Mouse (Mus musculus): ENCODE results near the gene Pomgnt2.

Pomgnt2 gene

DNA sequence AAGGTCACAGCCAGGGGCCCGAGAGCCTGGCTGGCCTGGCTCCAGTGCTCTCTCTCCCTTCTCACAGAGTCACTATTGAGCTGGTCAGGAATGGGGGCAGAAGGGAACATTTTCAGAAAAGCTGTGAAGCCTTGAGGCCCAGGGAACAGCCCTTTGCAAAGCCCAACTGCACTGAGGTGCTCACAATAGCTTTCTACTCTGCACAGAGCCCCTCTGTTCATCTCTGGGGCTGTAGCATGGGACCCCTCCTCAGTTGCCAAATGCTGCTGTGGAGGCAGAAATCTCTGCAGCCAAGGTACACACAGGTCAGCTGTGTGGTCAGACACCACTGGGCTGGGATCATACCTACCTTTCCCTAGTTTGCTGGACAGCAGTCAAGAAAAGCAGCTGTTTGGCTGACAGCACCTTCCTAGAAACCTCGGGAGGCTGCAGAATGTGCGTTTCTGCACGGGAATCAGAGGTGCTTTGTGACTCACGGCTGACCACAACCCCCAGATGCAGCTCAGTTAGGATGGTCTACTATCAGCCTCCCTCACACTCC, 27.0 kb downstream of the Pomgnt2 start:
- no peak for DNase-seq (ENCODE audit: low spot score in 2 of 2)

DNA sequence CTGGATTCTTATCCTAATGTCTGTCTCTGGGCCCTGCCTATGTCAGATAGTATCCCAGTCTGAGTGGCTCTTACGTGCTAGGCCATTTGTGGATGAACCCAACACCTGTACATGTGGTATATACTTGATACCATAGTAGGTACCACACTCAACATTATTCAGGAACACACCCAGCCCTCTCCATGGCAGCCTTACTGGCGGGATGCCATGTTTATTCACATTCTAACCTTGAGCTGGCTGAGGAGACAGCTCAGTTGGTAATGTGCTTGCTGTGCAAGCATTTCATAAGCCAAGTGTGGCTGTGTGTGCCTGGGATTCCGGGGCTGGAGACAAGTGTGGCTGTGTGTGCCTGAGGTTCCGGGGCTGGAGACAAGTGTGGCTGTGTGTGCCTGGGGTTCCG, 28.7 kb downstream of the Pomgnt2 start:
- DNase-seq (ENCODE audit: low spot score in 2 of 2), result no peak

DNA sequence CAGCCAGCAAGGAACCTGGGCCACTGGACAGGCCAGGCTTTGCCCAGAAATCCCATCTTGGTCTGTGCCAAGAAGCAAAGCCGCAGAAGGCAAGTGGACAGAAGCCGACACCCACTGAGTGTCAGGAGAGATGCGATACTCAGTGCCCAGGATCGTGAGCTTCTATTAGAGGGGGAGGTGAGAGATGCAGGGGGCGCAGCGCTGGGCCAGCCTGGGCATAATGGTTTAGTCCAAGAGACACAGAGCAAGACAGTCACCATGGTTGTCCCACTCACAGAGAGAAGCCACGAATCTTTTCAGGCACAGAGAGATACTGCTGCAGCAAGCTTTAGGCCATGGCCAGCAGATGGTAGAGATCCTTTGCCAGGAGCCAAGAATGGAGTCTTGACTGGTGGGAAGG, 32.0 kb downstream of the Pomgnt2 start:
- no peak for DNase-seq (ENCODE audit: low spot score in 2 of 2)

DNA sequence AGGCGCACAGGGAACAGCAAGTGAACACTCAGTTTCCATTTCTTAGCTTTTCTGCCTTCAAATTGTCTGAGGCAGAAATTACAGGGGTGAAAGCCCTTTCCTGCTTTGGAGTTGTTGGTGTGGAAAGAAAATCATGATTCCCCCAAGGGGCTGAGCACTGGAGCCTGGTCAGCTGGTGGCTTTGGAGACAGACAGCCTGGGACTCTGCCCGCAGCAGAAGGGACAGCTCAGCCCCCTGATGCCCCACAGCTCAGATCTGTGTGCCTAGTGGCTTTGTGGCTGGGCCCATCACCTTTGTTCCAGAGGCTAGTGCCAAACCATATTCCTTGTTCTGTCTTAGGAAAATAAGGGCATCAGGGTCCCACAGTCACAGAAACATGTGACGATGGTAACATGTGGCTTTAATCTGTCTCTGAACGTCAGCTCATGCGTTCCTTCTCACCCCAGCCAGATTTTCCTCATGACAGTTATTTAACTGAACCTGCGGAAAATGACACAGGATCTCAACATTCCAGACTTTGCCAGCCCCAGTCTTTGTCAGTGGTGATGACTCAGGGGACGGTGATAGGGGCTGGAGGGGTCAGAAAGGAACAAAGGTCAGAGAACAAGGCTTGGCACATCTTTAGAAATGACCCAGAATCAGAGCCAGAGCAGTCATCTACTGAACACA, 36.8 kb downstream of the Pomgnt2 start:
- no peak for DNase-seq (ENCODE audit: low spot score in 2 of 2)

DNA sequence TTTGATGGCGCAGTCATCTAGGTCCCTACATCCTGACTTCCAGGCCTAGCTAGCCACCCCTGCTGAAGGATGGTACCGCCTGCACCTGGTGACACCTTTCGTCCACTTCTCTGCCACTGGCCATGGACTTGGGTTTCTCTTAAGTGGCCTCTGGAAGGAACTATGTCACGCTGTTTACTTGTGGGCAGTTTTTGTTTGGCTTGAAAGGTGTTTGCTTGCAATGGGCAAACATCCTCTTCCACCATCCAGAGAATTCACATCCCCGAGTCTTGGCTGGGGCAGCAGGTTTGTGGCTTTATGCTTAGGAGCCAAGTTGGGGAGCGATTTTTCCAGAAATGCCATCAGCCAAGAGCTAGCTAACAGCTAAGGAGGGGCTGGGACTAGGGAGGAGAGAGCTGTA, 44.3 kb downstream of the Pomgnt2 start:
- DNase-seq (ENCODE audit: low spot score in 2 of 2), result no peak

DNA sequence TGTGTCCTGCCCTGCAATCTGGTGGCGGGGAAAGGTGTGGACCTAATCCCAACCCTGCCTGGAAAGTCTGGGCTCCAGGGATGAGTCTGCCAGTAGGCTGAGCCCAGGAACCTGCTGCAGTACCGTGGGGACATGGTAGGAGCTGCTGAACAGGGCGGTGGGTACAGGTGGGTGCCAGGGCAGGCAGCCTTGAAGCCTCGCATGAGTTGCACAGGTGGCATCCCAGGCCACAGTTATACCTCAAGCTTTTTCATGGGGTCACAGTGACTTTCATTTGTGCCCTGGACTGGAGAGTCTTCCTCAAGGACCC, 45.8 kb downstream of the Pomgnt2 start:
- DNase-seq (ENCODE audit: low spot score in 2 of 2), result no peak

DNA sequence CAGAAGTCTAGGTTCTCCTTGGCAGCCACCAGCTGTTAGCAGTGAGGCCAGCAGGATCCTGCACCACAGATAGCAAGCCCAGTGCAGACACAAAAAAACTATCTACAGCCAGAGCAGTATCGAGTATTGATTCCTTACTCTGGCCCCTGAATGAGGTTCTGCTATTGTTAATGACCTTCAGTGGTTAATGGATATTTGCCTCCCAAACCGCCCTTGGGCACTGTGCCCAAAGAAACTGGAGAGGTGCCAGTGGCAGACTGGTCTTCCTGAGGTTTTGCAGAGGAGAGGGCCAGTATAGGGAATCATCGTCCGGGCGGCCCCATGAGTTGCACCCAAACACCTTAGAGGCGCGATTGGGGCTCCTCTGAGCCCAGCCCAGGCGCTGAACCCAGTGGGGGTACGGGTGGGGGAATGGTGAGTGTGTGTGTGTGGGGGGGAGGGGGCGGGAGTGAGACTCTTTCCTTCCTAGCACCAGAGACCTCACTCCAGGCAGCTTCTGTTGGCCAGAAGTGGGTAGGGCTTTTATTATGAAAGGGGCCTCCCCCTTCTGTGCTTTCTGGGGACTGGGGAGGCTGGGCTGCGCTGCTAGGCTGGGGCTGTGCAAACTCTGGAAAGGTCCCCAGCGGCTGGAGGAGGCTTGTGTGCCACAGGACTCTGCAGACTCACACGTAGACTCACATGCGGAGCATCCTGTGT, 46.3 kb downstream of the Pomgnt2 start, which contains the start of gene Fam198a:
Gene Fam198a (plus strand): TSS at position 571 of the 696 bp plus-strand sequence.
- DNase-seq (ENCODE audit: low spot score in 2 of 2), result no peak

DNA sequence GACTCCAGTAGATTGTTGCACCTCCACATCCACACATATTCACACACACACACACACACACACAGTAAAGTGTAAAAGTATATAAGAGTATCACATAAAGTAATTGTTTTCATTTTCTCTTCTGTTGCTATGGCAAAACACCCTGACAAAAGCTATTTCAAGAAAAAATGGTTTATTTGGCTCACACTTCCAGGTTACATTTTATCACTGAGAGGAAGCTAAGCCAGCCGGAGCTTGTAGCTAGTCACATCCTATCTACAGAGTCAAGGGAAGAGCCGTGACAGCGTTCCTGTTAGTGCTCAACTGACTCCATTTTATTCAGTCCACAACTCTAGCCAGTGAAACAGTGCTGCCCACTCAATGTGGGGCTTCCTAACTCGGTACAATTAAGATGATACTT, 48.5 kb downstream of the Pomgnt2 start:
- DNase-seq (ENCODE audit: low spot score in 2 of 2), result no peak

DNA sequence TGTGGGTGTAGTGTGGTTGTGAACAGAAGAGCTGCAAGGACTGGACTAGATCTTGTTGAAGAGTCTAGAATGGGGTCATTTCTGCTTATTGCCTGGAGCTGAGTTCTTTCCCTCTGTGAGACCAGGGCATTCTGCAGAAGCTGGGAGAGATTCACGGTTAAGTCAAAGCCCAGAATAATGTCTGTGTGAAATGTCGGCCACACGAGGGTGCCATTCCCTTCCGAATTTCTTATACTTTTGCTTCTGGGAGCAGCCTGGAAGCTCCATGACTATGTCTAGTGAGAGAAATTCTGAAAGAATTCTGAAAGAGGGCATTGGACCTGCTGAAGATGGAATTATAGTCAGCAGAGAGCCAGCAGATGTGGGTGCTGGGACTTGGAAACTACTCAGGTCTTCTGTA, 49.1 kb downstream of the Pomgnt2 start:
- no peak for DNase-seq (ENCODE audit: low spot score in 2 of 2)

DNA sequence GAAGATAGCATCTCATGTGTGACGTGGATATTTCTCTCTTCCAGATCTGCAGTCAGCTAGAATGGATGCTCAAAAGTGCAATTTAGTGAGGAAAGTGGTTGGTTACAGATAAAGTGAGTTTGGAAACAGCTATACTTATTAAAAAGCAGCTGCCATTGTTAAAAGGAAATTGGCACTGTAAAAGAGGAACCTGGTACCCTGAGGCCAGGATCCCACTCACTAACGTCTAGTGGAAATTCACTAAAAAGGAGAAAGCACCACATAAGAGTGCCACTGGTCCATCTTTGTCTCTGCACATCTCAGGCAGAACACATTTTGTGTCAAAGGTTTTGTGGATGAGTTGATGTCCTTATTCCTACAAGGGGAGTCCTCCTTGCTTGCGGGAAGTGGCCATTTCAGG, 53.3 kb downstream of the Pomgnt2 start:
- no peak for DNase-seq (ENCODE audit: low spot score in 2 of 2)

DNA sequence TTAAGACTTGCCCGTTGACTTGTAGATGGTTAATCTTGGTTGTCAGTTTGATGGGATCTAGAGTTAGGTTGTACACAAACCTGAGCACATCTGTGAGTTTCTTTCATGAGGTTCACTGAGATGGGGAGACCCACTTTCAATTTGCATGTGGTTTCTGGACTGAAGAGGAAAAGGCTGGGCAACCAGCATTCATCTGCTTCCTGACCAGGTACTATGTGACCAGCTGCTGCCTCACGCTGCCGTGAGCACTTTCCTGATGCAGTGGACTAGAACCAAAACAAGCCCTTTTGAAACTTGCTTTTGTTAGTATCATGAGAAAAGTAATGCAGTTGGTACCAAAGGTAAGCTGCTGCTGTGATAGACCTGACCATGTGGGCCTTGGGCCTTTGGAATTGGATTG, 53.9 kb downstream of the Pomgnt2 start:
- no peak for DNase-seq (ENCODE audit: low spot score in 2 of 2)

DNA sequence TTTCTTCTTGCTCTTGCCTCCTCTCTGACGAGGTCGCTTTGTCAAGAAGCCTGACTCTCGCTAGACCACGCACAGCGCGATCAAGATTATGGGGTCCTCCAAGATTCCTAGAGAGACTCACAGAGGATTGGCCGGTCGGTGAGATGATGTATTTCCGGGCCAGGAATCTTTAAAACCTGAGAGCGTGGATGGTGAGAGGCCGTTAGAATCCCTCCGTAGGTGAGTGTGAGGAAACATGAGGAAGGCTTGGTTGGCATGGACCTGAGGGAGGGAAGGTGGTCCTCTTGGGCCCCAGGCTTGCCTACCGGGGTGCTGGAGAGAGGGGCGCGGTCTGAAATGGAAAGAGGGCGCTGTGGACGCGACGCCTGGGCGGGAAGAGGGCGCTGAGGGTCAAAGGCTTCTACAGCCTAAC, 59.0 kb downstream of the Pomgnt2 start:
- DNase-seq (ENCODE audit: low spot score in 2 of 2), result no peak

DNA sequence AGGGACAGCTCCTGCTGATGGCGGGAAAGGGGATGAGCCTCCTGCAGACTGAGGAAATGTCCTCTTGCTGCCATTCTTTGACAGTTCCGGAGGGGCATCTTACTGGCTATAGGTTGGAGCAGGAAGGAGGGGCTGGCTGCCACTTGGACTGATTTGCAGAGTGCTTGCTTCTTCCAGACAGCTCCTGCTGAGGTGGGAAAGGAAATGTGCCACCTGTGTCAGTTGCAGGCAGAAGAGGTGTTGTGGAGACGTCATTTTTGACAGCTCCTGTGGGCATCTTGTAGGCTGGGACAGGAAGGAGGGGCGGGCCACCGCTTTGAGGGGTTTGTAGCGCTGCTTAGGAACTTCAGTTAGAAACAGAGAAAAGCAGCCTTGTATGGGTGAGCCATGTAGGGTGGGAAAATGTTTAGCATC, 59.5 kb downstream of the Pomgnt2 start:
- no peak for DNase-seq (ENCODE audit: low spot score in 2 of 2)

DNA sequence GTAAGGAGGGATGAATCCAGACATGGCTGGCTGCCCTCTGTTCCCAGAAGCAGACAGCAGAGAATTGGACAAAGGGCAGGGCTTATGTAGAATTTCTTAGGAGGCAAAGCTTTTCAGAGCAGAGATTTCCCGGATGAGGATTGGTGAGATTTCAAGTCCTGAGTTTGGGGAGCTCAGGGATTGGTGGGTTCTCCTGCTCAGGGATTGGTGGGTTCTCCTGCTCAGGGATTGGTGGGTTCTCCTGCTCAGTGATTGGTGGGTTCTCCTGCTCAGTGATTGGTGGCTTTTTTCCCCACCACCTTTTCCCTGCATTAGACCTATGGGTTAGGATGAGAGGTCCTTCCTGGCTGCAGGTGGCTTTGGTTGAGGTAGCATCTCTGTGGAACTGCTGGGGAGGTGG, 60.0 kb downstream of the Pomgnt2 start:
- no peak for DNase-seq (ENCODE audit: low spot score in 2 of 2)

DNA sequence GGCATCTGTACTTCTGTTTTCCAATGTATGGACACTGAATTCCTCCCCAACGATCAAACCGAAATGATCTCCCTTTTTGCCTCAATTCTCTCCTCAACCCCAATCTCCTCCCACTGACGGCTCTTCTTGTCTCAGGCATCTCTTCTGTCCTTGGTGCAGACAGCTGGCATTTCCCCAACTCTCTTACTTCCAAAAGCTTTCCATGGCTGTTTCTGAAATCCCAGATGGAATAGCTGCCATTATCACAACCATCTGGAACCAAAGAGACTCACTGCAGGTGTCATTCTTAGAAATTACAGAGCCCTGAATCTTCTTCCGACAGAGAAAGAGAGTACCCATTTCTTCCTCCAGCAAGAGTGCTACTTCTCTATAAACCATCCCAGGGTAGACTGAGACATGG, 62.1 kb downstream of the Pomgnt2 start:
- no peak for DNase-seq (ENCODE audit: low spot score in 2 of 2)

Measured in spleen, postnatal 14 days (tissue).